Mouse (Mus musculus) heart, postnatal 4 days (tissue): ENCODE data around the gene Eps15l1. TPM values are rescaled to one million over a fixed set of nuclear protein-coding genes. Genes with fewer than 3 reads are reported as not detected.

Source experiments
- DNase-seq: peaks from one replicate; pipeline ENCODE4 v3.0.0; 2021
- total RNA-seq, 2 experiments: library from RNA; stranded (reverse); gene quantifications; 2 replicates each; pipeline ENCODE4 v1.2.3; 2021

Eps15l1 gene
- 10 to 100 TPM; 56.8 to 60.0 TPM for total RNA-seq

- peak; percentile 99 for DNase-seq
Observed at GRCm38 (mm10) chr8:72421362-72422335, at the start of gene Eps15l1. Eps15l1 (minus strand) TSS chr8:72421460.

DNA sequence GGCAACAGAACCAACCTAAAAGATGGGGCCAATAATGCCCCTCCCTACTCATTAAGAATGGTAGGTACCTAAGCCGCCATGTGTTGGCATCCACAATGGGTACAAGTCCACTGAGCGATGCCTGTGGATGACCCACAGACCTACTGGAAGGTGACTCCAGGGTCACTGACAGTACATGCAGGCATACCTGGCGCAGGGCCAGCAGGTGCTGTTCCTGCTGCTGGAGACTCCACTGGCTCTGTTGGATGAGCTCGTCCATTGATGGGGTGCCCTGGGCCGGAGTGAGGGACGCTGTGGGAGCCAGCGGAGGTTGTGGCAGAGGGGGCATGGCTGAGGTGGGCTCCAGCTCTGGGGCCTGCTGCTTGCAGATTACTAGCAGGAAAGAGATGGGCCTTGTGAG lies 49.4 kb upstream of the Eps15l1 start:
- DNase-seq: no peak

GRCm38 (mm10) chr8:72469984-72470383 lies 48.7 kb upstream of the Eps15l1 start:
- DNase-seq: no peak

- DNase-seq: no peak
Observed at GRCm38 (mm10) chr8:72469243-72469642, 48.0 kb upstream of the Eps15l1 start.

GRCm38 (mm10) chr8:72464211-72464610 lies 43.0 kb upstream of the Eps15l1 start:
- no peak for DNase-seq

DNA sequence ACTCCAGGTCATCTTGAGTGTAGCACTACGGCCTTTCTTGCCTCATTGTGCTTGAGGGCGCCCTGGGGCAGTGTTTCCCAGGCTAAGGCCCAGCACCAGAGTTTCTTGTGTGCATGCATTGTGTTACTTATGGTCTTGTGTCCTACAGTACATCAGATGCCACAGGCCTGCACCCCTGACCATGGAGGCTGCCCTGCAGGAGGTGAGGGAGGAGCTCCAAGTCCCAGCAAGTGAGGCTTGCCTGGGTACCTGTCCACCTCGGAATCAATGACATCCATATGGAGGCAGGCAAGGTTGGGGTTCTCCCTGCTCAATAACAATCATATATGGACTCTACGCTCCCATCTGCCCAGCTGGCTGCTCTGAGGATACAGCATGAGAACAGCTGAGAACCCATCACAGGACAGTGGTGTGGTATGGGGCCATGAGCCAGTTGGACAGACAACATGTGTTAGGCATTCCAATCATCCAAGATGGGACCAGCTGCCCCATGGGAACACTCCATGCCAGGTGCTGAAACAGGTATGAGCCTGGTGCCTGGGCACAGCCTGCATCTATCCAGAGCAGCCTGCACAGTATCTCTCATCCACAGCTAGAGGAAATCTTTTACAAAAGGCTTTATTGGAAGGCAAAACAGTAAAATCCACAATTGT lies 38.7 kb upstream of the Eps15l1 start:
- no peak for DNase-seq

GRCm38 (mm10) chr8:72458457-72458856 lies 37.2 kb upstream of the Eps15l1 start:
- DNase-seq: no peak

- DNase-seq: no peak
Observed at GRCm38 (mm10) chr8:72457806-72458205, 36.5 kb upstream of the Eps15l1 start.

DNA sequence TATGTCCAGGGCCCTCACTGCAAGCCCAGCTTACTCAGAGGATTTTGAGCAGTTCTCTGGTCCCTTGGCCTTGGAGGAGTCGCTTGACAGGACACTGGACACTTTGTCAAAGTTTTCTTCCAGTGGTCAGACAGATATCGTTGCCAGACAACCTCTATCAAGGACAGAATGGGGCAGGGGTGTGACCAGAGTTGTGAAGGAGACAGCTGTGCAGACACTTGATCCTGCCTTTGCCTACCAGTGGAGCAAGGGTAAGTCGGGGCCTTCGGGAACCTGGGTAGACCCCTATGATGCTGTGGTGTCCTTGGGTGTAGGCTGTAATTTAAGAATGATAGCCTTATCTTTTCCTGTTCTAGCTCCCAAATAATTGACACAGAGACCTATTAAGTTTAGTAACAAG lies 34.1 kb upstream of the Eps15l1 start:
- DNase-seq: no peak

- no peak for DNase-seq
Observed at GRCm38 (mm10) chr8:72453904-72454303, 32.6 kb upstream of the Eps15l1 start.

- DNase-seq: no peak
Observed at GRCm38 (mm10) chr8:72451516-72451915, 30.3 kb upstream of the Eps15l1 start.

DNA sequence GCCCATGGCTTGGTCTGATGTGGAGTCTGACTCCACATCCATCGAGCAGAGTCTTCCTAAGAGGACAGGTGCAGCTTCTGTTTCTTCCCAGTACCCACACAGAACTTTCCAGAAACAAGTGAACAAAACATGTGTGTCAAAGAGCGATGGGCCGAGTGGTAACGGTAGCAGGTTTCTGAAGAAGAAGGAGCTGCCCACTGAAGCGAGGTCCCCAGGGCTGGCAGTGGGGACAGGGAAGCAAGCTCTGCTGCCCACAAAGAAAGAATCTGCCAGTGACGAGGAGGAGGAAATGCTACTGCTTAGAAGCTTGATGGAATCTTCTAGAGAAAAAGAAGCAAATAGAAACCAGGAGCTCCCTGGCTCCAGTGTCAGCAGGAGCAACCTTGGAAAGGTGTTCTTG lies 23.8 kb upstream of the Eps15l1 start:
- no peak for DNase-seq

- DNase-seq: no peak
Observed at GRCm38 (mm10) chr8:72443994-72444350, 22.7 kb upstream of the Eps15l1 start.

- DNase-seq: peak; percentile 98
Observed at GRCm38 (mm10) chr8:72443338-72443993, 22.2 kb upstream of the Eps15l1 start, which contains the start of the genes Calr3 and 1700030K09Rik. Calr3 (minus strand) TSS chr8:72443870. 1700030K09Rik (plus strand) TSS chr8:72443880.

GRCm38 (mm10) chr8:72438248-72439015 lies 17.2 kb upstream of the Eps15l1 start:
- no peak for DNase-seq

DNA sequence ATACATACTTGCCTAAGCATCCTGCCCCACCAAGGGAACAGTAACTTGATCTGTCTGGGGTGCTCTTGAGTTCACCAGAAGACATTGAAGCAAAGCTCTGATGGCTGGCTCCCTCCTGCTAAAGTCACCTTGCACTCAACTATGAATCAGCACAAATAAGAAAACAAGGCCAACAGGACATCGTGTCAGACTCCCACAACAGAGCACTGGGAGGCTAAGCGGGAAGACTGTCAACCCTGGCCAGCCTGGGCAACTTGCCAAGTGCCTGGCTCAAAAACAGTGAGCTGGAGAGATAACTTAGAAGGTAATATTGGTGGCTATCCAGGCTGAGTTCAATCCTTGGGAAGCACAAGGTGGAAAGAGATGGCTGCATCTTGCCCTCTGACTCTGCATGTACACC lies 13.7 kb upstream of the Eps15l1 start:
- peak; percentile 85 for DNase-seq

GRCm38 (mm10) chr8:72429676-72430075 lies 8.4 kb upstream of the Eps15l1 start:
- no peak for DNase-seq

DNA sequence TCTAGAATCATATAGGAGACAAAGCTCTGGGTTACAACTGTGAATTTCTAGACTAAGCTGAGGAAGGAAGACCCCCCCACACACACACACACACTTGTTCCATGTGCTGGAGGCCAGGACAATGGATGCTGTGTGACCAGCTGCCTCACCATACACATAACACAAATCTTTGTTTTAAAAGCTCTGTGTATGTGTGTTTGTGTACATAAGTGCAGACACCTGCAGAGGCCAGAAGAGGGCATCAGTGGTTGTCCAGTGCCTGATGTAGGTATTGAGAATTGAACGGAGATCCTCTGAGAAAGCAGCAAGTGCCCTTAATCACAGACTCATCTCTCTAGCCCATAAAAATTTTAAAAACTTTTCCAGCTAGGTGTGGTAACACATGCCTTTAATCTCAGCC lies 1.7 kb upstream of the Eps15l1 start:
- DNase-seq: no peak

DNA sequence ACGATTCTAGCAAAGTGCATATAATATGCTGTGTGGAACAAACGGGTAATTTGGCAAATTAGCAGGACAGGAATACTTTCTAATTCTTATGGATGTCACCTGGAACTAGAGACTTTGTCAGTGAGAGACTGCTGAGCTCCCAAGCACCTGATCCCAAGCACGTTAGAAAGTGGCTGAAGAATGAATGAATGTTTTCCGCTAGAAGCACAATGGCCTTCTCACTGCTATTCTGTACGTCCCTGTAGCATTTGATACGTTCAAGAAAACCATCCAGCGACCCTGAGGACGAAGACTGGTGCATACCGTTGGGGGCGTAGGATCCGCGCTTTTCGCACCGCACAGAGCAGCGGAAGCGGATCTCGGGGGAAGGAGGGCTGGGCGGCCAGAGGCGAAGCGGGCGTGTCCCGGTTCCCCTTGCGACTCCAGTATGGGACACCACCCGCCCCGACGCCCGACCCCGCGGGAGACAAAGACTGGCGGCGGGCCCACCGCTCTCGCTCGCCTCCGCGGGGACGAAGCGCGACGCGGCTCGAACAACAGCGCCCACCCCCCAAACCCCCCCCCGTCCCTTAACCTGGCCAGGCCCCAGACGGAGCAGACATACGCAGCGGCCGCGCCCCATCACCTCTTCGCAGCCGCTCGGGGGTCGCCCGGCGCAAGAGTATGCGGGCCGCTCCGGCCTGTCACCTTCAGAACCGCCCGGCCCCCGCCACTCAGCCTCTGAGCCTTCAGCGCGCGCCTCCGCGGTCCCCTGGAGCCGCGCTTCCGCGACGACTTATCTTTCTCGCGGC lies 494 bp downstream of the Eps15l1 start:
- DNase-seq: peak; percentile 73

- DNase-seq: no peak
Observed at GRCm38 (mm10) chr8:72418073-72418472, 3.2 kb downstream of the Eps15l1 start.

GRCm38 (mm10) chr8:72415252-72415651 lies 6.0 kb downstream of the Eps15l1 start:
- DNase-seq: no peak
